Mouse (Mus musculus) R1 (cell line): Measurements from ENCODE around the gene Adcy5.

Source experiments
- DNase-seq: peaks from one replicate; pipeline ENCODE4 v3.0.0-alpha.2; 2018; ENCODE audit warnings: low read depth, low spot score

Adcy5 gene

DNA sequence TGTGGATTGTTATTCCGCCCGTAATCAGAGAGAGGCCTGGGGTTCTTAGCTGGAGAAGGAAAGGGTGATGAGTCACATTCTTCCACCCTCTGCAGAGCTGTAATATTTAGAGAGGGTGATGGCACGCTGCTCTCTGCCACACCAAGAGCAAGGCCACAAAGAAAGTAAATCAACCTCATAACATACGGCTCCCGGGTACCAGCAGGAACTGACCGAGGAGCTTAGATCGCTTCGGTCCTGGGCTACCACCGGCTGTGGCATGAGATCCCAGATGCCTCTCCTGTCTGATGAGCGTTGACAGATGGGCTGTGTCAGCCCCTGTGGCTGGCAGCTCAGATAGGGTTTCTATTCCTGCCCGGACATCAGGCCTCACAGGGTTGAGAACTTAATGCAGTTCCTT, 101.3 kb downstream of the Adcy5 start:
- no peak for DNase-seq

DNA sequence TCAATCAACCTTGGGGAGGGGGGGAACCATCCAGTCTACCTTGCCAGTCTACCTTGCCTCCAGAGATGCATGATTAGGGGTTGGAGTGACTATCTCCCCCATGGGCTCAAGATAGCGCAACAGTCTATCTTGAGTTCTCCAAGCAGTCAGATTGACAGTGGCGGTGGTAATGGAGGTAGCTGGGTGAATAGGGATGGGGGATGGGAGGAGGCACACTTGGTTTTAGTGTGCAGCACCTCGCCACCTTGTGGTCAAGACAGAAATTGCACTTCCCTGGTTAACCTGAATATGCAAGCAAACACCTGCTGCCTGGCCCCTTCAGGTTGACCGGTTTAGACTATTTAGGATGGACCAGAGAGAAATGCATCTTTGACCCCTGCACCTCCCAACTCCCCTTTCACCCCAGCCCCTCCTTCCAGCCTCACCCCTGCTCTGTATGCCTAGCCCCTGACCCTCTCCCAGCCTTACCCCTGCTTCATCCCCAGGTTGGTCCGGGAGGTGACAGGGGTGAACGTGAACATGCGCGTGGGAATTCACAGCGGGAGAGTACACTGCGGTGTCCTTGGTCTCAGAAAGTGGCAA, 115.8 kb downstream of the Adcy5 start:
- peak; percentile 88 for DNase-seq

DNA sequence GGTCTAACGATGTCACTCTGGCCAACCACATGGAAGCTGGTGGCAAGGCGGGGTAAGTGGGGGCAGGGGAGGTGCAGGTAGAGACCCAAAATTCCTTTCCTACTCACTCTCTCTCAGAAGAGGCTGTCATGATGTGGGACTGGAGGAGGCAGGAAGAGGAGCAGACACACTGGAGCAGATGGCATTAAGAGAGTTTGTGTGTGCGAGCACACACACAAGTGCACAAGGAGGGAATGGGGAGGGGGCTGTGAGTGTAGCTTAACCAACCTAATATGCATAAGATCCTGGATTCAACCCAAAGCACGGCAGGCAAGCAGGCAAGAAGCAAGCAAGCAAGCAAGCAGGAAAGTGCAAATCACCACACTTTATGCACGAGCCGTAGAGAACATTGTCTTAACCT, 116.3 kb downstream of the Adcy5 start:
- DNase-seq, result no peak

DNA sequence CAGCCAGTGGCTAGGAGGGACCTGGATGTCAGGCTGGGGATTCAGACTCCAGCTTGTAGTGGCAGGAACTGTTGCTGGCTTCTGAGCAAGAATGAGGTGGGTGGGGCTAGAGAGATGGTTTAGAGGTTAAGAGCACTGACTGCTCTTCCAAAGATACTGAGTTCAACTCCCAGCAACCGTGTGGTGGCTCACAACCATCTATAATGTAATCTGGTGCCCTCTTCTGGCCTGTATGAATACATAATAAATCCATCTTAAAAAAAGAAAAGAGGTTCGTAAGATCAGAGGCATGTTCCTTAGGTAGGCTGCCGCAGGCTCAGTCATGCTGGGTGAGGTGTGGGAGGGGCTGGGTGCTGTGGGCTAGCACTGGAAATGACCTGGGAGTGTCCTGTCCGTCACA, 116.9 kb downstream of the Adcy5 start:
- DNase-seq, result peak; percentile 29

DNA sequence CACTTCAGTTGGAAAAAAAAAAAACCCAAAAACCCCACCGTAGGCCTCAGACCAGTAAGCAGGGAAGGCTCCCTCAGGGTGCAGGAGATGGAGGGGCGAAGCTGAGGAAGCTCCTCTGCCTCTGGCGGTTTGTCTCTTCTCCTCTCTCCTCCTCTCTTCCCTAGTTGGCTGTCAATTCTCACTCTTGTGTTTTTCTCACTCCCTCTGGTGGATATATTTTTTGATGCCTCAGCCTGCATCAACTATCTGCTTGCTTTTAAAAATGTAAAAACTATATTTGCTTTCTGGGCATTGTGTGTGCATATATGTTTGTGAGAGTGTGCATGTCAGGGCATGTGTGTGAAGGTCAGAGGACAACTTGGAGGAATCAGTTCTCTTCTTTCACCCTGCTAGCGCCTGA, 117.7 kb downstream of the Adcy5 start:
- DNase-seq, result no peak

DNA sequence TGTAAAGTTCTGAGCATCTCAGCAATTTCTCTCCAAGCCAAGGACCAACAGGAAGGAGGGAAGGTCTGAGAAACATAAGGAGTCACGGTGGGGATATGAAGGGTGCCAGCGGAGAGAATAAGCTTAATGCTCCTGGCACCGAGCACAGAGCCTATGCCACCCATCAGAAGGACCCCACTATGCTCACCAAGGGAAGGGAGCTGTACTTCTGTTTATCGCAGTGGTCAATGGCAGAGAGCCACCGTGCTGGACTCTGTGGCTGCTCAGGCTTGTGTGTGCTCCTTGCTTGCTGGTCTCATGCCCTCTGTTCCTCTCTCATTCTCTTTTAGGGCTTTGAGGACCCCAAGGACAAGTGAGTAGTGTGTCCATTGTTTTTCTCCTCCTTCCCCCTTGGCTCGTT, 123.5 kb downstream of the Adcy5 start:
- no peak for DNase-seq

DNA sequence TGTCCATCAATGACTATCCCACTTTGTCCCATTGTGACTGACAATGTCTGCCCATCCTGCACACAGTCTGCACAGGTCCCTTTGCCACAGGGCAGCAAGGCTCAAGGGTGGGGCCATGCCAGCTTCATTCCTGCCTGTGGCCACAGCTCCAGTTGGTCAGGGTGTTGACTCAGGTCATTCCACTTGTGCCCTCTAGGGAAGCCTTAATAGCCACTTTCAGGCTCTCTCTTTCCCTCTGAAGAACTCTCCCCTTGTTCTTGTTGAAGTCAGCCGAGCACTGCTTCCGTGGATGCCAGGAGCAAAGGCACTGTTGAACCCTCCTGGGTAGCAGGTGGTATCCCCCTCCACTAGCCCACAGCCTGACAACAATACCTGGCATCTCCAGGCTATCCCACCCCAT, 127.8 kb downstream of the Adcy5 start:
- no peak for DNase-seq

DNA sequence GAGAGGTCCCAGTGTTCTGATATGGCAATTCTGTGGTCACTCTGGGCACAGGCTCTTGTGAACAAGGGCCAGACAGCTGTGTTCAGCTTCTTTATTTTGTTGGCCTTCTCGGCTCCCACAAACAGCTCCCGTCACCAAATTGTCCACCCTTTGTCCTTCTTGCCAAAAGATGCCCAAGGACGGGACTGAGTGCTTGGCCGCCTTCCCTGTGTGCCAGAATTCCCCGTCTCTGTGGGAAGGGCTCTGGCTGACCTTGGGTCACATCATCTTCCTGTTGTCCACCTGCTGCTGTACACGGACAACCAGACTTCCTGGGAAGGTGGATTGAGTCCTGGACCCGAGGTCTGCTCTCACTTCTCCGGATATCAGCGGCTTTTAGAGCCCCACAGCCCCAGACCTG, 131.1 kb downstream of the Adcy5 start:
- DNase-seq, result no peak

DNA sequence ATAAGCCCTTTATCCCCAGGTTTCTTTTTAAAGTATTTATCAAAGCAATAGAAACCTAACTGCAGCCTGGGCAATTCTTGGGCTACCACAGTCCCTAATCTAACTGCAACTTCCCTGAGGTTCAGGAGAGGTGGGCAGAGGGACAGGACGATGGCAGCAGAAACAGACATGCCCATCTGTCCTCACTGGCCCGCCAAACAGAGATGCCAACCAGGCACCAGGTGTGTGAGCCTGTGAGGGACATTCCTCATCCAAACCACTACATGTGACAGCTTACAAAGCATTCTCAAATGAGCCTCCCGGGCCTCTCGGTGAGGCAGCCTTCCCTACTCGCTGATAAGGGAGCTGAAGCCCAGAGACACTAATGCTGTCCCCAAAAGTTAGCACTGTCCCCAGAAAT, 132.6 kb downstream of the Adcy5 start:
- DNase-seq, result no peak

DNA sequence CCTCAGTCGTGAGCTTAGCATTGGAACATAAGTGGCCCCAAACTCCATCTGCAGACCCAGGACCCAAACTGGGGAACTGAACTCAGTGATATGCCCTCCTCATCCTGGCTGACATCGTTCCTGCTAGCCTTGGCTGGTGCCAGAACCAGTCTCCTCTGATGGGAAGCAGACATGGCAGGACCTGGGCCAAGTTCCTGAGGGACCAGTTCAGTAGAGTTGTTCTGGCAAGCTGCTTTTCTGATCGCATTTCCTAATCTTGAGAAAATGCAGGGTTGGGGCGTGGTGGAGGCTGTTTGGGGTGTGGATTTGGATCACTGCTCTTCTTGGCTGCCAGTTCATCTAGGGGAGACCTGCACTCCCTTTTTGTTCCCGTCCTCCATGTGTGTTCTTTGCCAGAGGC, 143.1 kb downstream of the Adcy5 start:
- DNase-seq, result no peak

DNA sequence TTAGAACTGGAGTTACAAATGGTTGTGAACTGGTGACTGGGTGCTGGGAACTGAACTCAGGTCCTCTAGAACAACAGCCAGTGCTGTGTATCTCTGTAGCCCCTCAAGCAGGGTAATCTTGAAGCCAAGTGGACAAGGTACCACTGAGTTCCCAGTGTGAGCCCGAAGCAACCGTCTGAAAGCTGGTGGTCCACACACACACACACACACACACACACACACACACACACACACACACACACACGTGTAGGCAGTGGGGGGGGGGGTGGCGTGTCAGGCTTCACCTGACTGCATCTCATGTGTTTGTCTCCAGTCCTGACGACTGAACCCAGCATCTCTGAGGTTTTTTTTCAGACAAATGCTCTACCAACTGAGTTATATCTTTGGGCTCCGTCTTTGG, 145.5 kb downstream of the Adcy5 start:
- no peak for DNase-seq

DNA sequence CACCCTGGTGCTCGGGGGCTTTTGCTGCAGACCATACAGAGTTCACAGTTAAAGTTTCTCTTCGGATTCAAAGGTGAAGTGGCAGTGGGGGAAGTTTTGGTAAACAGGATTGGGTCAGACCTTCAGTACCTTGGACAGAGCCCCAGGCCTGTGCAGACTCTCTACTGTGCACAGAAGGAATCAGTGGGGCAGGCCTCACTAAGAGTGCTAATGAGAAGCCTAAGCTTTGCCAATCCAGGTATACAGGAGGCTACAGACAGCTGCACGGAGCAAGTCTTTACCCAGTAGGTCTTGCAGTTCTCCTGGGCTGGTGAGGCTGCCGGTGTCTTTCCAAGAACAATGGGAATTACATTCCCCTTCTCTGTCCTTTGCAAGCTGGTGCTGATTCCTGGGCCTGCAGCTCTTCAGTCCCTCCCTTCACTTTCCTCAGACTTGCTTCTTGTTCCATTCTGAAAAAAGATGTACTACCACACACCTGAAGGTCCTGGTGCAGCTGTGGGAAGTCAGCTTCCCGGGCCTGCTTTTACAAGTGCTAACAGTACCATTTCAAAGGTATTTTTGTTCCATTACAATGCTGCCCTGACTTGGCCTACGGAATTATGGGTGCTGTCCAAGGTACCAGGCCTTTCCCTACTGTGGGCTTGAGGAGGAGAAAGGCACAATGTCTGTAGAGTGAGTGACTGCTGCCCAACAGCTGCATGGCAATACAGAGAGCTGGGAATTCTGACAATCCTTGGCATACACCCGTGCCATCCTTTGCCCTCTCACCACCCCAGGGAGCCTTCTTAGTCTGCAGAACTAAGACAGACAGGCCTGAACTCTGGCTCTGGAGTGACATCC, 148.0 kb downstream of the Adcy5 start:
- peak; percentile 65 for DNase-seq

DNA sequence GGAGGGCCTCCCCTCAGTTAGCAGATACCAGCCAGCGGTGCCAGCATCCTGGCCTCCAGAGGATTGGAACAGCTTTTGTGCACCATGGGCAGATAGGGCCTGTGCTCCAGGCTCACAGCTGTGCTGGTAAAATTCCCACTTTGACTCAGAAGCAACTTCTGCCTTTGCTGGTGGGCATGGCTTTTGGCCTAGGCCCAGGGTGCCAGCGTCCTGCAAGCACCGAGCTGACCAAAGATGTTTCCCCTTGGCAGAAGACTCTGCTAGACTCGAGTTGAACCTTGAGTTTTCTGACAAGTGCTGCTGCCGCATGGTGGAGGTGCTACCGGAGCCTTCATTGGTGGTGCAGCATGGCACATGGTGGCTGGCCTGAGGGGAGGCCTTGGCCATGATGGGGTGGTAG, 149.0 kb downstream of the Adcy5 start:
- no peak for DNase-seq

DNA sequence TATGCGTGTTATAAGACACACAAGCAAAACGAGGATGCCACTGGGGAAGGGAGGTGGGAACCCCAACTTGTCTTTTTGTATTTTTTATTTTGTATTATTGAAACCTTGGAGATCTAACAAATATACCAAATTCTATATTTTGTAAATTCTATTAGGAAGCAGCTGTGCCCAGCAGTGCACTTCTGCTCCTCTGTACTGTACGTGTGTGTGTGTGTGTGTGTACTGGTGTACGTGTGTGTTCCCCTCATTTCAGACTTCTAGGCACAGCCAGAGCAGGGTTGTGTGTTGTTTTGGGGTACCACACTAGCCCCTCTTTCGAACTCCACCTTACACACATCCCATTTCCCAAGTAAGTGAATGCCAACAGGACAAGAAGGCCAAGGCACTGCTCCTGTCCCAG, 149.7 kb downstream of the Adcy5 start:
- no peak for DNase-seq

DNA sequence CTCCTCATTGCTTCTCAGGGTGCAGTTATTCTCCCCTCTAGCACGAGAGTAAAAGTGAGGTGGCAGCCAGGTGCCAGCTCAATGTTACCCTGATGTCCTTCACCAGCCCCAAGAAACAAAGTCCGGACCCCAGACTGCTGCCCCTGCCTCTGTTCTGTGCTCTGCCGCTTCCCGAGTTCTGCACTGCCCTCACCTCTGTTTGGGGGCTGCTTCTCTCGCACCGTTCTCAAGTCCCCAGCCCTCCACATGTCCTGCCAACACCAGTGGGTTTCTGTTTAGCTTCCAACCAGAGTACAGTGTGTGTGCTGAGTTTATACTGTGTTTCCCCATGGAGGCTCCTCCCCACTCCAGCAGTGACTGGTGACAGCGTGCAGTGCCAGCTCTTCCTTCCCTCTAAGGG, 150.5 kb downstream of the Adcy5 start:
- no peak for DNase-seq

DNA sequence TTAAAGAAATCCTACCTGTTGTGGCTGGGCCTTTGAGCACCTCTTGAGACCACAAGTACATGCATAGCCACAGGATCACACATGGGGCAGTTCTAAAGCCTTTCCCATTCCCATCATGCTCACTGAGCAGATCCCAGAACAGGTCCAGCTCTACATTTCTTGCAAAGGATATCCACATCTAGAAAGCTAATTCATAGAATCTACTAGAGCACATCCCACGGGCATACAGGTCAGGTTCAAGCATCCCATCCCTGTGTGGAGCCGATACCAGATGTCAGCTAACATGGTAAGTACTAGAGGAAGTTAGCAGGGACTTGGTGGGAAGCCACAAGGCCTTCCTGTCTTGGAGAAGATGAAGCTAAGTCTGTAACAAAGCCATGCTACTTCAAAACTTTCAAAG, 152.0 kb downstream of the Adcy5 start:
- DNase-seq, result no peak

DNA sequence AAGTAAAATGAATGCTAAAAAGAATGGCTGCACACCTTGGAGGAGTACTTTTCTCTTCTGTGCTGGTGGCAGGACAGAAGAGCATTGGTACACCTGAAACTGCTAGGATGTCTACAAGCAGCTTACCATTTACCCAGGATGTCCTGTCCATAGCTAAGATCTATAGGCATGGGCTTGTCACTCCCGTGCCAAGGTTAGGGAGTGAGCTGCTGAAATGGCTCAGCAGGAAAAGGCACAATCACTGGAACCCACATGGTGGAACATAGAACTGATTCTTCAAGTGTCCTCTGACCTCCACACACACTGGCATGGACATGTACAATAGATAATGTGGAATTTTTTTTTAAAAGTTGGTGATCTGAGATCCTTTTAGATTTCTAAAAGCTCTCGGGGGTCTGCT, 152.7 kb downstream of the Adcy5 start:
- DNase-seq, result no peak

DNA sequence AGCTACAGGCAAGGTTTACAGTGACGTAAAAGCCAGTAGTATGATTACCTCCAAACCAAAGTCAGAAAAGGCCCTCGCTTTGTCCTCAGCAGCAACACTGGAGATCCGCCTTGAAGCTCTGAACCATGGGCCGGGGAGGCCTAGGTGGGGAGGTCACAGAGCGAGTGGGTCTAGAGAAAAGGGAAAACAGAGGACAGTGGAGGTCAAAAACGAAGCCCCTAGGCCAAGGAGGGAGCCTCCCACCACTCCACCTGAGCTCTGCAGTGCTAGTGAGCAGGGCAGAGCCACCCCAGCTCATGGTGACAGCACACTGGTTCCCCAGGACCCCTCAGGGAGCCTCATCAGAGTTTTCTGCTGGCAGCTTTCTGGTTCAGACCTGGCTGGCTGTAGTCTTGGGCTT, 153.3 kb downstream of the Adcy5 start:
- DNase-seq, result no peak

DNA sequence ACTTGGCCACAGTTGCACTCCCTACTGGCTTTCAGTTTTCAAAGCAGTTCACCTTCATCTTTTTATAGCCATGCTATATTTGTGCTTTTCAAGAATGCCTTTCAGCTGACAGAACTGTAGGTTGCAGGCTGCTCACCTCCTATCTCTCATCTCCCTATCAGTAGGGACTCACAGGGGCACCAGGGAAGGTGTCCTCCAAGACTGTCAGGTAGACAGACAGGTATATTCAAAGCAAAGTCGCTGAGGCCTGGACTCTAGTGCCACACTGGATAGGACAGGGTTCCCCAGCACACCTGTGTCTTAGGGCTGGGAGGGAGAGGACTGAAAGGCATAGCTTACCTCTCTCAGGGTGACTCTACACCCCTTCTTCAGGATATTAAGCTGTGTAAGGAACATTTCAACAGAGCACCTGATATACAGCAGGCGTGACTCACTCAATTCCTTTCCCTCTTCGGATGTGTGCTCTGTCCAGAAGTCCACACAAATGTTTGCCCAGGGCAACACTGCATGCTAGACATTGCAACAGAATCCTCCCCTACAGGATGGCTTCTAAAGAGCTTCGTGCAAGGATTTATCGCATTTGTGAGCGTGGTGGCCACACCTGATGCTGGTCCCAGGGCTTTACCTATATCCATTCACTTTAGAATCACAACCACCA, 153.9 kb downstream of the Adcy5 start:
- no peak for DNase-seq

DNA sequence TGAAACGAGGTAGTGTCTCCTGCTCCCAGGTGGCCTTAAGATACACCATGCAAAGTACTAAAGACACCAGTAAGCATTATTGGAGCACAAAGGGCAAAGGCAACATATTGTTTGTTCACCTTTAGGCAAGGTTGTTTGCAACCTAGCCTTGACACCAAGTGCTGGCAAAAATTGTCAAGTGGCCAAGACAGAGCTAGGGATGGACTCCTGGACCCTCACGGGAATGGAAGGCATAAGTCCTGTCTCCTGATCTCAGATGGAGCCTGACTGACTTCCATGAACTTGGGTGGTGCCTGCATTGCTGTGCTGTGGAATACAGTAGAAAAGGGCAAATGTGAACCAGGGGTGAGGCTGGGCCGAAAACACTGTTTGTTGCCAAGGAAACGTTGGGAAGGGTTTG, 155.0 kb downstream of the Adcy5 start:
- no peak for DNase-seq

DNA sequence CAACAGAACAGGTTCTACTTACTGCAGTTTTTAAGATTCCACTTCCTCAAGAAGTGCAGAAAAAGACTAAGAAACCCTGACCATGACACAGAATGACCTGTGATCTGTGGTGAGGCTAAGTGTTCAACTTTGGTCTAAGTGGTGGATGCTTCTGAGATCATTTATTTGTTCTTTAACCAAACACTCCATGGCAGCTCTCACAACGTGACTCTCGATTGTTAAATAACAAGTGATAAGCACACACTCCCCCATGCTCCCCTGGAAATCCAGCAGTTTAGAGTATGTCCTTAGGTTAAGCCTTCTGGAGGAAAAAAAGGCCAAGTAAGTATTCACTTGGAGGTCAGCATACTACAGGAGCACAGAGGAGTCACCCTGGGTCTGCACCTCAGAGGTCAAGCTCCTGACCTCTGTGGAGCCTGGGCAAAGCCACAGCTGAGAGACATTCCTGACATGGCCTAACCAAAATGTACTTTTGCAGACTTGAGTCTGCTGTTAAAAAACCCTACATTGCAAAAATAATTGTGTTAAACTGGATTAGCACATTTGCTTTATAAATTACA, 156.0 kb downstream of the Adcy5 start:
- DNase-seq, result no peak

DNA sequence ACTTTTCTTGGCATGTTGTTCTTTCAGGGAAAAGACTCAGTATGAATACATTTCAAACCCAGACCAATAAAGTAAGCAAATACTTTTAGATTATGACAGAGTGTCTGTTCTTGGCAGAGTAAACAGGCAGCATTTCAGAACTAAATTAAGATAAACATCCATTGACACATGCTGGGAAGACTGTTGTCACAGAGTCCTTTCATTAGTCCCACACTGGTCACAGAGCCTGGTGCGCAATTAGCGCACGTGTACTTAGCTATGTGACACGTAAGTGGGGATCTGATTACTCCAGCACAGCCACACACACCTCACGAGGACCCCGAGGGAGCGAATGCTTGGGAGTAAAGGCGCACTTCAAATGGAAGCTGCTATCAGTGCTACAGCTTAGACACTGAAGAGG, 156.9 kb downstream of the Adcy5 start:
- DNase-seq, result no peak

DNA sequence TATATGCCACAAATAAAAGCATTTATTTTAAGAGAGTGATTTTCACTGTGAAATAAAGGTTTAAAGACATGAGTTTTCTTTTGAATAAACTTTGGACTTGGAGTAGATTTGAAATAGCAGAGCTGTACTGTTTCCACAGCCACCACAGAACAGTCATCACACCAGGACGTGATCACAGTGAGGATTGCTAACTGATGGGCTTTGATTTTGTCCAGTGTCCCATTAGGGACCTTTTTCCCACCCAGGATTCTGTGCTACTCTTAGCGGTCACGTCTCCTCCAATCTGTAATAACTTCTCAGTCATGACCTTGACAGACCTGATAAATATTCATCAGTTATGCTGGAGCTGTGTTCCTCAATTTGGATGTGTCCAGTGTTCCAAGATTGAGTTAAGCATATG, 160.8 kb downstream of the Adcy5 start:
- DNase-seq, result no peak
